28 mouse cellular contexts compared by ENCODE assay signal in genomic region chr1:90119214-90119613, GRCm38 (mm10). TPM values are rescaled to one million over a fixed set of nuclear protein-coding genes. Genes with fewer than 3 reads are reported as not detected.
DNase-seq lines count a peak whose midpoint lies in the region; ATAC-seq lines count a peak whose summit lies in the region.
"Had no signal": no experiment of that assay in that cellular context is flagged by ENCODE, and none has a peak within 500 bp of the region (broad histone marks: within the 10 kb centered on the region; RNA-seq: fewer than 3 reads in every experiment).

No protein-coding gene starts in this region.

- 0 out of 2 replicates have a peak, but pooled peaks have one; percentile 23 for ATAC-seq in kidney, embryonic 16.5 days (ENCODE audit: low FRiP score, low TSS enrichment)
- ATAC-seq in limb, embryonic 11.5 days (ENCODE audit: insufficient number of reproducible peaks, low FRiP score, low TSS enrichment, low read depth), result peak; percentile 58; the same call in 1 of the 2 replicates
- ATAC-seq in neural tube, embryonic 14.5 days (ENCODE audit: low read depth), result peak; percentile 34; the same call in 1 of the 2 replicates
- ATAC-seq: CD4-positive, CD25-positive, alpha-beta regulatory T cell, adult 4 months; forebrain, embryonic 14.5 days; hindbrain, embryonic 16.5 days; intestine, embryonic 16.5 days; midbrain, embryonic 16.5 days had no signal

- H3K9ac ChIP-seq in kidney, embryonic 16.5 days (replicated peaks; ENCODE audit: low read length), result no peak overlapping the region
- no peak overlapping the region for H3K9ac ChIP-seq in limb, embryonic 11.5 days (ENCODE audit: low read length)
- H3K9ac ChIP-seq in neural tube, embryonic 14.5 days (replicated peaks; ENCODE audit: low read depth, low read length), result no peak overlapping the region
- H3K9ac ChIP-seq: heart, embryonic 12.5 days; liver, embryonic 13.5 days; lung, embryonic 14.5 days had no signal

- no peaks in the 10 kb centered on the region for H3K36me3 ChIP-seq in kidney, embryonic 16.5 days (ENCODE audit: insufficient read depth, low read length)
- no peaks in the 10 kb centered on the region for H3K36me3 ChIP-seq in limb, embryonic 11.5 days (ENCODE audit: control insufficient read depth, insufficient read depth, low read length)
- no peaks in the 10 kb centered on the region for H3K36me3 ChIP-seq in neural tube, embryonic 14.5 days (ENCODE audit: control insufficient read depth, insufficient read depth, low read length)
- H3K36me3 ChIP-seq: heart, embryonic 12.5 days; hindbrain, embryonic 10.5 days; liver, embryonic 13.5 days had no signal

- no peak overlapping the region for H3K4me2 ChIP-seq in kidney, embryonic 16.5 days (replicated peaks; ENCODE audit: low read depth, low read length)
- H3K4me2 ChIP-seq in limb, embryonic 11.5 days (ENCODE audit: low read depth, severe bottlenecking), result no peak overlapping the region
- H3K4me2 ChIP-seq in neural tube, embryonic 14.5 days (ENCODE audit: low read depth, low read length), result no peak overlapping the region
- H3K4me2 ChIP-seq: heart, embryonic 12.5 days; liver, embryonic 13.5 days; lung, embryonic 14.5 days had no signal

- H3K27ac ChIP-seq in kidney, embryonic 16.5 days (ENCODE audit: low read length), result no peak overlapping the region
- no peak overlapping the region for H3K27ac ChIP-seq in limb, embryonic 11.5 days (replicated peaks; ENCODE audit: low read depth, low read length)
- no peak overlapping the region for H3K27ac ChIP-seq in neural tube, embryonic 14.5 days (ENCODE audit: low read depth, low read length)
- H3K27ac ChIP-seq: hindbrain, embryonic 10.5 days; liver, embryonic 13.5 days had no signal

- H3K9me3 ChIP-seq in kidney, embryonic 16.5 days (ENCODE audit: low read length), result no peaks in the 10 kb centered on the region
- H3K9me3 ChIP-seq in limb, embryonic 11.5 days (ENCODE audit: control insufficient read depth, low read length), result no peaks in the 10 kb centered on the region
- H3K9me3 ChIP-seq in neural tube, embryonic 14.5 days (ENCODE audit: control insufficient read depth, low read length), result no peaks in the 10 kb centered on the region
- H3K9me3 ChIP-seq: heart, embryonic 12.5 days; hindbrain, embryonic 10.5 days; liver, embryonic 13.5 days; megakaryocyte, embryonic 14.5 days had no signal

- H3K4me3 ChIP-seq in kidney, embryonic 16.5 days (ENCODE audit: low read length), result no peak overlapping the region
- H3K4me3 ChIP-seq in limb, embryonic 11.5 days (ENCODE audit: low read depth, low read length), result no peak overlapping the region
- no peak overlapping the region for H3K4me3 ChIP-seq in neural tube, embryonic 14.5 days (ENCODE audit: low read depth, low read length)
- H3K4me3 ChIP-seq: heart, embryonic 12.5 days; hindbrain, embryonic 10.5 days; liver, embryonic 13.5 days; megakaryocyte, embryonic 14.5 days; myocyte had no signal

- peaks cover 23% of the 10 kb centered on the region for H3K27me3 ChIP-seq in kidney, embryonic 16.5 days (ENCODE audit: insufficient read depth, low read length)
- H3K27me3 ChIP-seq in limb, embryonic 11.5 days (ENCODE audit: control insufficient read depth, insufficient read depth, low read length), result peaks cover 33% of the 10 kb centered on the region; the same call in 1 of the 2 replicates
- H3K27me3 ChIP-seq in neural tube, embryonic 14.5 days (ENCODE audit: control insufficient read depth, insufficient read depth, low read length), result no peaks in the 10 kb centered on the region
- H3K27me3 ChIP-seq: liver, embryonic 13.5 days; megakaryocyte, embryonic 14.5 days had no signal

- 17% methylated on average over 12 of the region's 12 CpGs for WGBS in kidney, embryonic 16.5 days
- WGBS in limb, embryonic 11.5 days, result 6% methylated on average over 12 of the region's 12 CpGs
- 23% methylated on average over 12 of the region's 12 CpGs for WGBS in neural tube, embryonic 14.5 days

- no peak for DNase-seq in kidney, adult 9 months
- DNase-seq in embryo, embryonic 11 days, result peak; percentile 71
- peak; percentile 85 for DNase-seq in limb, embryonic 11.5 days (ENCODE audit: low spot score)
- DNase-seq in T-cell, adult 2 months (ENCODE audit: low spot score), result no peak
- no peak for DNase-seq in cerebellum, postnatal 4 days (ENCODE audit: low spot score in 2 of 2)
- DNase-seq: adrenal gland, postnatal 36 days; cerebellum, adult 9-10 months; gastrocnemius, postnatal 10 days; heart, adult 18-20 months; heart, postnatal 10 days; left cerebral cortex, postnatal 4 days; liver, embryonic 13.5 days; lung, postnatal 36 days; right cerebral cortex, postnatal 14 days had no signal

- peaks cover 15% of the 10 kb centered on the region; the same call in 1 of the 2 replicates for H3K4me1 ChIP-seq in kidney, embryonic 16.5 days (ENCODE audit: insufficient read depth, low read length)
- peaks cover 16% of the 10 kb centered on the region for H3K4me1 ChIP-seq in limb, embryonic 11.5 days (ENCODE audit: control insufficient read depth, insufficient read depth, low read length)
- no peaks in the 10 kb centered on the region for H3K4me1 ChIP-seq in neural tube, embryonic 14.5 days (ENCODE audit: control insufficient read depth, insufficient read depth, low read length)
- H3K4me1 ChIP-seq: hindbrain, embryonic 10.5 days; liver, embryonic 13.5 days; megakaryocyte, embryonic 14.5 days had no signal

RNA-seq across cellular contexts. Expression of gene Iqca, which starts 34.0 kb away (rescaled TPM):
- polyA plus RNA-seq in kidney, embryonic 16.5 days (2015; fragmentation: Nextera tagmentation; extraction: Ambion mirVana), result 0.34 and 0.39 TPM in 2 replicates
- 0.18 and 0.27 TPM in 2 replicates for polyA plus RNA-seq in limb, embryonic 11.5 days (2014; fragmentation: Nextera tagmentation; extraction: Ambion mirVana)
- polyA plus RNA-seq in neural tube, embryonic 14.5 days (2014; fragmentation: Nextera tagmentation; extraction: Ambion mirVana), result 0.70 TPM in 1 of 2 replicates, not detected in the other
- polyA plus RNA-seq: CD4-positive, CD25-positive, alpha-beta regulatory T cell, adult 4 months; heart, embryonic 12.5 days; intestine, embryonic 16.5 days; large intestine, adult 2 months; liver, embryonic 13.5 days; urinary bladder, adult 2 months had no signal

Comparison
In these comparisons a context has a peak if more than half of its experiments do, and no peak if none do; other contexts are left out.
1. DNase-seq: peak in embryo, embryonic 11 days (single experiment) and limb, embryonic 11.5 days (single experiment); none in kidney, adult 9 months (single experiment), T-cell, adult 2 months (single experiment) and cerebellum, postnatal 4 days (0 of 2).
2. Peak in every context shown above with its lines, with median percentiles within 50 percentile points of each other: ATAC-seq.